Mouse (Mus musculus) megakaryocyte-erythroid progenitor cell, adult 5 weeks (primary cell): Measurements from ENCODE around the gene Amn1. TPM values are rescaled to one million over a fixed set of nuclear protein-coding genes. Genes with fewer than 3 reads are reported as not detected.

Experiments used
- polyA plus RNA-seq: library from polyadenylated mRNA; stranded (reverse); fragments of >175 nt; gene quantifications from 2 replicates; pipeline ENCODE4 v1.2.3, GENCODE M21; 2012

Amn1 gene
- polyA plus RNA-seq: 1.4 and 1.8 TPM in 2 replicates

GRCm38 (mm10) chr6:149188041-149188924 lies at the start of gene Amn1:
Gene Amn1, minus strand, starts transcription at chr6:149188712.

DNA sequence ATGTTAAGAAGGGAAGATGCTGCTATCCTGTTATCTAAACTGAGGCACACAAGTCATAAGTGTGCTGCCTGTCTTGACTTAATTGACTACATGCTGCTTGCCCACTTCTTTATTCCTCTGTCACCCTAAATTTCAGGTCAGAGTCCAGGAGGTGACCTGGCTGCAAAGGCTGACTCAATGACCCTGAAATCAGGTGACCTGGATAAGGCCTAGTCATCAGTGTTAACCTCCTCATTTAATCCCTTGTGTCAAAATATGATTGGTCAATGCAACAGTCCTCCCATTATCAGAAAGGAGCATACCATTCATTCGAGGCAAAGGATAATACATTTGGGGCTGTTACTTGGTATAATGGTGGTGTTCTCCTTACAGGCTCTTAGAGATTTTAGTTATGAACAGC lies 49.0 kb downstream of the Amn1 start, which contains the start of gene Etfbkmt:
Gene Etfbkmt, plus strand, starts transcription at position 379 of the 400 bp plus-strand sequence.

DNA sequence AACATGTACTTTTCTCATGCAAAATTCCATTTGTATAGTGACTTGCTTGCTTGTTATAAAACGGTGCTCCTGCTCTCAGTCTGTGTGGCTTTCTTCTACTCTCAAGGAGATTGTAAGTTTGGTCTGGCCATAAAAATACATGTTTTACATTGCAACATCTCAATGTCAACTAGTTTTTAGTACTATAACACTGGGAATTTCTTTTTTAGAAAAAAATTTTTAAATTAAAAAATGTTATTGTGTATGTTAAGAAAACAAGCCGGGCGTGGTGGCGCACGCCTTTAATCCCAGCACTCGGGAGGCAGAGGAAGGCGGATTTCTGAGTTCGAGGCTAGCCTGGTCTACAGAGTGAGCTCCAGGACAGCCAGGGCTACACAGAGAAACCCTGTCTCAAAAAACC lies 58.6 kb downstream of the Amn1 start, which contains the start of gene Gm10203:
Gene Gm10203, plus strand, starts transcription at position 301 of the 400 bp plus-strand sequence.

Other genes starting within 250 kb of the Amn1 start
- gene Sinhcaf, start 242.2 kb downstream of the Amn1 start, polyA plus RNA-seq: 50.1 and 69.4 TPM in 2 replicates
- 0.99 TPM in 2 replicates for gene Dennd5b, start 87.0 kb downstream of the Amn1 start, polyA plus RNA-seq
- gene Gm10203, start 58.5 kb downstream of the Amn1 start, polyA plus RNA-seq: not detected in 2 replicates
- 0.12 and 0.28 TPM in 2 replicates for gene Etfbkmt, start 48.9 kb downstream of the Amn1 start, polyA plus RNA-seq
- gene Resf1, start 120.7 kb upstream of the Amn1 start, polyA plus RNA-seq: 4.5 and 11.3 TPM in 2 replicates
- gene Bicd1, start 220.2 kb upstream of the Amn1 start, polyA plus RNA-seq: 0.47 and 0.74 TPM in 2 replicates